Mouse (Mus musculus) left cerebral cortex, adult 11 months (tissue): Measurements from ENCODE around the gene Magt1.
A peak's percentile ranks its signal among the peaks of the same experiment; 100 is the strongest.
"Not testable (repeated sequence)": the region's sequence is repeated elsewhere in the genome, so short reads cannot be mapped to it uniquely, and the experiment has no call there.

Source experiments
- DNase-seq: peaks from one replicate; pipeline ENCODE4 v3.0.0; 2022; ENCODE audit warnings: low spot score

Magt1 gene

DNA sequence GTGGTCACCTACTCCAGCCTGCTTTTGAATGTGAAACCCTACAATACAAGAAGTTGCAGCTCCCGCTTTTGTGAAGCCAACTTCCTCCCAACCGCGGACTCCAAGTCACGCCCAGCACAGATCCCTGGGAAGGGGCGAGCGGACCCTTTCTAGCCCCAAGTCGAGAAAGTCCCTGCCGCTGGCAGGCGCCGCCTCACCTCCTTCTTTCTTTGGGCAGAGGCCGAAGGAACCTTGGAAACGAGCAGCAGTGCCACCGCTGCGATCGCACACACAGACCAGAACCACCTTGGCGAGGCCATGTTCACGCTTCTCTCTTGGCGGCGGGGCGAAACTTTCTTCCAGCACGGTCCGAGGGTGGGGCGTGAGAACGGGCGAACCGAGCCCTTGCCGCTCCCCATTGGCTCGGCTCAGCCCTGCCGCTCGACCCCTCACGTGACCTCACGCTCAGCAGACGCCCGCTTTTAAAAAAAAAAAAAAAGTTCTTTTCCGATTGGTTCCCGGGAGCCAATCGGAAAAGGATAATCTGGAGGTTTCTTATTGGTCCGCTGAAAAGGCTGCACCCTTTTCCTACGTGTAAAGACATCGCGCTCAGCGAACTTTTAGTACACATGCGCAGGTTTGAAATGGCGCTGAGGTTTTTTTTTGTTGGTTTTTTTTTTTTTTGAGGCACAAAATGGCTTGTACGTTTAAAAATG, at the start of gene Magt1:
Magt1 (minus strand) TSS at position 442 of the 695 bp plus-strand sequence.
- peak; percentile 72 for DNase-seq

- DNase-seq, result no peak
Measured at GRCm38 (mm10) chrX:106048191-106048590, 36.5 kb upstream of the Magt1 start.

DNA sequence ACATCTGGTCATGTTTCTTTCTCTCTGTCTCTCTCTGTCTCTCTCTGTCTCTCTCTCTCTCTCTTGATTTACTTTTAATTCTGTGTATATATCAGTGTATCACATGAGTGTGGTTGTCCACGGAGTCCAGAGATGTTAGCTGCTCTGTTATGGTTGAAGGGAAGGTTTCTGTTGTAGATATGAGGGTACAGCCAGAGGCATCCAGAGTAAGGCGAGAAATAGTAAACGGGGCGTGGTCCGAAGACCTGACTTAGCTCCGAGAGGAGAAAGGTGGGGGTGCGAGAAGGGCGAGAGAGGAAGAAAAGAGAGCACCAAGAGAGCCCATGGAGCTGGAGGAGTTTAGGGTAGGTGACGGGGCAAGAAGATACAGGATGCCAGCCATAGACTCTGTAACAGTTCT, 34.2 kb upstream of the Magt1 start:
- DNase-seq, result no peak

GRCm38 (mm10) chrX:106045455-106045854, 33.7 kb upstream of the Magt1 start:
- DNase-seq, result no peak

DNA sequence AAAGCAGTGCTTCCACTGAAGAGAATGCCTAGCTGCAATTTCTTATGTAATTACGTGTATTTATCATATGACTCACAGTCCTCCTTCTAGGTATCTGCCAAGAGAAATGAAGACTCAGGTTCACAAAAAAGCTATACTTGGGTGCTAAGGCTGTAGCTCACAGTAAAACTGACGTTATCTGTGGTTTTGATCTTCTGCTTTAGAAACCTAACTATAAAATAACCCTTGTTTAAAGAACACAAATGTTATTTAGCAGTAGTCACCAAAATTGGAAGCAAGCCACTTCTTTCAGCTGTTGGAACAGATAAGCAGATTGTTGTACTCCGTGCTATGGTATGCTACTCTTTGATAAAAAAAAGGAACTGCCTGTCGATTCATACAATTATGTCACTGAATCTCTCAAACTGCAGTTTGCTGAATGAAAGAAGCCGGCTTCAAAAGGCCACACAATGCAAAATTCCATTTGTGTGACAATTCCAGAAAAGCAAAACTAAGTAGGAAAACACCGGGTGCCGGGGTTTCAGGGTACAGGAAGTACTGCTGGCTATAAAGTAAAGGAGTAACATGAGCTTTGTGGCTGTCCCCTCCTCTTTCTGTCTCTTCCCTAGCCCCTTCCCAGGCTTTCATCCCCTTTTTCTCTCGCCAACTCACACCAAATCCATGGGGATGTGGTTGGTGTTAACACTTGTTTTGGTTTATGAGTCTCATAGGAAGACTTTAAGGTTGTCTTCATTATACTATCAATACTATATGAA, 32.3 kb upstream of the Magt1 start:
- peak; percentile 2 for DNase-seq

DNA sequence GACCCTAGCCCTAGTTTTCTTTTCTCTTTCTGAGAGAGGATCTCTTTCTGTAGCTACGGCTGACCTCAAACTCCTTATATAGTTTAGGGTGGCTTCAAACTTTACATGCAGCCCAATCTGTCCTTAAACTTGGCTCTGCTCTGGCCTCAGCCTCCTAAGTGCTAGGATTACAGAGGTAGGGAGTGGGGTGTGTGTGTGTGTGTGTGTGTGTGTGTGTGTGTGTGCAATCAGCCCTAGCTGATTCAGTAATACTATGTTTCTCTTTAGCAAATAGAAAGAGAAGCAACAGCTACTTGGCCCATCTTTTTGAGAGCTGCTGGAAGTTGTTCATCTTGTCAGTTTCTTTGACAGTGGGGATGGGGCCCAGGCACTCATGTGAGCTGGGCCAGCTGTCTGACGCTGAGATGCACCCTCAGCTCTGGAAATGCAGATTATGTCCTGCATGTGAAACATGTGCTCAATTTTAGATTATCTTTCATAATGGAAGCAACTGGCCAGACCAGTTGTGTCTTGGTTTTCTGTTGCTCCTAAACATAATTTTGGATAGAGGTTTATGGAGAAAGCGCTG, 25.6 kb upstream of the Magt1 start:
- DNase-seq, result no peak

- no peak for DNase-seq
Measured at GRCm38 (mm10) chrX:106035727-106036126, 24.0 kb upstream of the Magt1 start.

DNA sequence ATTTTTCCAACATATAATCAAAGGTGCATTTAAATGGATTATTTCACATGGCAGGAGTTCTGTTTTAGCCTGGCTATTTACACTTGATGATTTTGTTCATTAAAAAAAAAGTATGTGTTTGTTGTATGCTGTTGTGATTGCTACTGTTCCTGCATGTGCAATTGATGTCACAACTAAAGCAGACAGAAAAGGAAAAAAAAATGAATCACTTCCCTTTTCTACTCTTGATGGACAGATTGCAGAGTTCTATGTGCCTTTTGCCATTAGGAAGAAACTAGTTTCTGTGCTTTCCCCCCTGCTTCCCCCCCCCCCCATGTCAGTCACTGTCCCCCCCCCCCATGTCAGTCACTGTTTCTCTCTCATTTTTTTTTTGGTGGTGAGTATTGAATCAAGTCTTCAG, 19.4 kb upstream of the Magt1 start:
- DNase-seq, result no peak

- DNase-seq, result no peak
Measured at GRCm38 (mm10) chrX:106030176-106030575, 18.5 kb upstream of the Magt1 start.

DNA sequence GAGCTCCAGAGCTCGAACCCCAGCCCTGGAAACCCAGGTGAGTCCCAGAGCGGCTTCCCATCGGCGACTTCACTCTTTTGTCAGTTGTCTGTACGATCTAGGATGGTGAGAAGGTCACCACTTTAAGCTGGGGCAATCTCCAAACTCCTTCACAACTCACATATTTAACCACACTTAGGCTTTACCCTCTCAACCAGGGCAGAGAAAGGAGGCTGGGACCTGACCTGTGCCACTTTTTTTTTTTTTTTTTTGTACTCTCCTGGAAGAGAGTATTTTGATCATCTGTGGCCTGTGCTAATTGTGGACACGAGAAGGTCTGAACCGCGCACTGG, 15.6 kb upstream of the Magt1 start:
- no peak for DNase-seq

GRCm38 (mm10) chrX:106026418-106027342, 15.0 kb upstream of the Magt1 start, which contains the start of gene Atp7a:
Gene Atp7a (plus strand): TSS chrX:106027276.
- DNase-seq, result peak; percentile 84

DNA sequence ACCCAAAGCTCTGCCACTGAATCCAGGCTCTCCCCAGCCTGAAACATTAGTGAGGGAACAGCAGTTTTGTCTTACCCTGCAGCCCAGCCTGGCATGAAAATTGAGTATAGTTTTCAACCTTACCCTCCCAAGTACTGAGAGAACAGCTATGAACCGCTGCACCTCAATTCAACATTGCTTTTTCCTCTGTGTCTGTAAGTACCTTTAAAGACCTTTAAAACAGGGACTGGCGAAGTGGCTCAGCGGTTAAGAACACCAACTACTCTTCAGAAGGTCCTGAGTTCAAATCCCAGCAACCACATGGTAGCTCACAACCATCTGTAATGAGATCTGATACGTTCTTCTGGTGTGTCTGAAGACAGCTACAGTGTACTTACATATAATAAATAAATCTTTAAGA, 5.8 kb upstream of the Magt1 start:
- no peak for DNase-seq

DNA sequence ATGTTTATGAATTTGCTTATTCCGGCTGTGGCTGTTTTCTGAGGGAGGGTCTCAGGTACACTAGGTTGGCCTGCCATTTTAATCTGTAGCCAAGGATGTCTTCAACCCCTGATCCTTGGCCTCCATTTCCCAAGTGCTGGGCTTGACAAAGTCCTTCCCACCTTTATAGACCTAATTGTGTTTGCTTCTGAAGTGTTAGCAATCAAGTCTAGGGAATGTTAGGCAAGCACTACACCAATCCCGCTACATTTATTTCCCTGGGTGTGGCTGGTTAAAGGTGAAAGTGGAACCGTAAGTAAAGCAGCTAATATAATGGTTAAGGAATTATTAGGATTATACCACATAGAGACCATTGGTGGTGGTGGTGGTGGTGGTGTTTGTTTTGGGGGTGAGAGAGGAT, 5.4 kb upstream of the Magt1 start:
- no peak for DNase-seq

DNA sequence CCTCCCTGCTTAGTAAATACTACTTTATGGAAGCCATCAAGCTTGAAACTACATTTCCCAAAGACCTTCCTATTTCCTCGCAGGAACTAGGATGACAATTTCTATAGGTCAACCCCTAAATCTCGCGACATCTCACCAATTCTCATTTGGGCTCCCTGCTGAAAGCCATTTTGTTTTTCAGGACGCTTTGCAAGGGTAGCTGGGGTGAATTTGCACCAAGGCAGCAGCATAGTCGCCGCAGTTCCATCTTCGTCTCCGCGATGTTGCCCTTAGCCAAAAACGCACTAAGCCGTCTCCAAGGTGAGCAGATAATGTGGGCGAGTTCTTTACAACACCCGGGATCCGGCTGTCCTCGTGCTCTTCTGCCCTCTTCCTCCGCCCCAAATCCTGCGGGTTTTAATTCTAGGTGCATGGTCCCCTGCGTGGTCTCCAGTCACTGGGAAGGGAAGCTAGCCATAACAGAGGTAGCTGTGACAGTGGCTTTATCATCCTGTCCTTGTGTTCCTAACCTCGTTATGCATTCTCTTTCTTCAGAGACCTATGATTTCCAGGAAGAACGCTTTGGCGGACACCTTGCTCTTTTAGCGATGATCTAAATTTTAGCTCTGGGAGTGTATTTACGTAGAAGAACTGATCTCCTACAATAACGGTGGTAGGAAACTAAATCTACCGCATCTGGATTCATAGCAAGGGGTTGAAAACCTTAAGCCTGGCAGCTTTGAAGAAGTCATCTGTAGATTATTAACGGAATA, 4.0 kb upstream of the Magt1 start, which contains the start of gene Cox7b:
Cox7b (plus strand) TSS at position 130 of the 752 bp plus-strand sequence.
- DNase-seq, result peak; percentile 68

- DNase-seq, result not testable (repeated sequence)
Measured at GRCm38 (mm10) chrX:106014741-106015377, 3.2 kb upstream of the Magt1 start.

DNA sequence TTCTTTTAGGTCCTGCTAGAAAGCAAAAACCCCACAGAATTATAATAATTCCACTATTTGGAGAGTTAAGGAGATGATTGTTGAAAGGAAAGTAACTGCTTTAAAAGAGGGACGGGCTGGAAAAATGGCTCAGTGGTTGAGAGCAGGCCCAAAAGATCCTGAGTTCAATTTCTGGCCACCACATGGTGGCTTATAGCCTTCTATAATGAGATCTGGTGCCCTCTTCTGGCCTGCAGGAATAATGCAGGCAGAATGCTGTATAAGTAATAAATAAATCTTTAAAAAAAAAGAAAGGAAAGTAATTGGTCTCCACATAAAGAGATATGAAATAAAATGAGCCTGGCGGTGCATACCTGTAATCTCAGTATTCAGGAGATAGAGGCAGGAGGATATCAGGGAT, 1.5 kb upstream of the Magt1 start:
- no peak for DNase-seq

DNA sequence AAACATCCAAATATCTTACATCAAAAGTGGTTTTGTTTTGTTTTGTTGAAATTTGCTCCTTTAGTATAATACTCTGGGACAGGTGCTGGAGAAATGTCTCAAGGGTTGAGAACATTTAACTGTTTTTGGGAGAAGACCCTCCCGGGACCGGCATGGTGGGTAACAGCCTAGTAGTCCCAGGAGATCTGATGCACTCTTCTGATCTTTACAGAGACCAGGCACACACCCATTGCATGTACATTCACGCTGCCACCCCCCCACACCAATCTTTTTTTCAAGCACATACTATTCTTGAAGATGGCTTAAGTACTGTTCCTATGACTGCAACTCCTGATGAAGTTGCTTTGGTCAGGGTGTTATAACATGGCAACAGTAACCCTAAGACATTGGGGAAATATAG, 853 bp upstream of the Magt1 start:
- no peak for DNase-seq

DNA sequence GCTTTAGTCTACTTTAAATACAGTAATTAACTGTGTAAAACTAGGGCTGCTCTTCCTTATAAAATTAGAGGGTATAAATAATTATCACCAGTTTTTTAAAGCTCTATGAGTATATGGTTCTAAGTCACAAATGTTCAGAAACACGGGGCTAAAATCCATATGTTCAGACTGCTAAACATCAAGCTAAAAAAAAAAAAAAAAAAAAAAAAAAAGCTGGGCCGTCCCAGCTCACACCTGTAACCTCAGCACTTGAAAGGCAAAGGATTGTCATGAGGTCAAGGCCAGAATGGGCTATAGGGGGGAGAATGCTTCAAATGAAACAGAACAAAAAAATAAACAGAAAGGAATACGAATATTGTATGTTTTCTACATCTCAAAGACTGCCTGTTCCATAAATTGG, 944 bp downstream of the Magt1 start:
- DNase-seq, result no peak

DNA sequence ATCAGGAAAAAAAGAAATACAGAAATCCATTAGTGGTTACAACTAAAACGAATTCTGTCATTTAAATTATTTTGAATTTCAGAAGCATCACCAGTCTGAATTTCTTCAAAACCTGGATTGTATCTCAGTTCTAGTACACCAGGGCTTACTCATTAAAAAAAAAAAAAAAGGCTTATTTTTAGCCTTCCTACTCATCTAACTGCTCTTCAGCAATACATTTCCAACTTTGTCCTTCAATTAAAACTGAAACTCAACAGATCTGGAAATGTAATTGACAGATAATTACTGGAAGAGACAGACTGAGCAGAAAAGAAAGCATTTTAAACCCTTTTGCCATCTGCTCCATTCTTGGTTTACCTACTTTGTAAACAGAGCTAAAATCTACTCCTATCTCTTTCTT, 10.1 kb downstream of the Magt1 start:
- no peak for DNase-seq

DNA sequence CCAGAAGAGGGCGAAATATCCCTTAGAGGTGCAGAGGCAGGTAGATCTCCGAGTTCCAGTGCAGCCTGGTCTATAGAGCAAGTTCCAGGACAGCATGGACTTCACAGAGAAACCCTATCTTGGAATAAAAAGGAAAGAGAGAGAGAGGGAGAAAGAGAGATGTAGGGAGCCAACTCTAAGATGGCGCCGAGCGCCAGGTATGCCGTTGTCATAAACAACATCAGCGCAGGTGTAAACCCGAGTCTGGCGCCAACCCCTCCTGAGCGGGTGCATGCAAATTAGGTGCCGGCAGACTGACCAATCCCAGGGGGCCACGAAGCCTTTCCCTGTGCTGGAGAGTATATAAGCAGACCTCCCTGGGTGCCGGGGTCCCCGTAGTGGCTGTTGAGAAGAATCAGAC, 54.6 kb downstream of the Magt1 start:
- not testable (repeated sequence) for DNase-seq

DNA sequence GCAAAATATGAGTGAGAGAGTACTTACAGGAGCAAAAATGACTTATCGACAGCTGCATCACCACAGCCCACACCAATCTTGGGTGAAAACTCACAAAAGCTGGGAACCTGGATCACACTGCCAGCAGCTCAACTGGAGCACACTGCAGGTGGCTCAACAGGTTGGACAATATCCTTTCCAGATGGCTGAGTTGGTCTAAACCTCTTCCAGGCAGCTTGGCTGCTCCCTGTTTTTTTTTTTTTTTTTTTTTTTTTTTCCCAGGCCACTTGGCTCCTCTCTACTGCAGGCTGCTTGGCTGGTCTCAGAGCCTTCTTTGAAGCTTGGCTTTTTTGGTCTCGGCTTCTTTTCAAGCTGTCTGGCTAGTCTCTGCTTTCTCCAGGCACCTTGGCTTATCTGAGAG, 57.7 kb downstream of the Magt1 start:
- DNase-seq, result no peak
